Mouse (Mus musculus) c-Kit-negative CD71-positive TER-119-positive erythroid progenitor cells, embryonic 14.5 days (primary cell): ENCODE results near the gene Gng7.
"Not testable (repeated sequence)": the region's sequence is repeated elsewhere in the genome, so short reads cannot be mapped to it uniquely, and the experiment has no call there.

ENCODE experiments used
- DNase-seq: peaks from one replicate; pipeline ENCODE4 v3.0.0-alpha.2; 2013; ENCODE audit warnings: low read depth, low spot score

Gene Gng7

DNA sequence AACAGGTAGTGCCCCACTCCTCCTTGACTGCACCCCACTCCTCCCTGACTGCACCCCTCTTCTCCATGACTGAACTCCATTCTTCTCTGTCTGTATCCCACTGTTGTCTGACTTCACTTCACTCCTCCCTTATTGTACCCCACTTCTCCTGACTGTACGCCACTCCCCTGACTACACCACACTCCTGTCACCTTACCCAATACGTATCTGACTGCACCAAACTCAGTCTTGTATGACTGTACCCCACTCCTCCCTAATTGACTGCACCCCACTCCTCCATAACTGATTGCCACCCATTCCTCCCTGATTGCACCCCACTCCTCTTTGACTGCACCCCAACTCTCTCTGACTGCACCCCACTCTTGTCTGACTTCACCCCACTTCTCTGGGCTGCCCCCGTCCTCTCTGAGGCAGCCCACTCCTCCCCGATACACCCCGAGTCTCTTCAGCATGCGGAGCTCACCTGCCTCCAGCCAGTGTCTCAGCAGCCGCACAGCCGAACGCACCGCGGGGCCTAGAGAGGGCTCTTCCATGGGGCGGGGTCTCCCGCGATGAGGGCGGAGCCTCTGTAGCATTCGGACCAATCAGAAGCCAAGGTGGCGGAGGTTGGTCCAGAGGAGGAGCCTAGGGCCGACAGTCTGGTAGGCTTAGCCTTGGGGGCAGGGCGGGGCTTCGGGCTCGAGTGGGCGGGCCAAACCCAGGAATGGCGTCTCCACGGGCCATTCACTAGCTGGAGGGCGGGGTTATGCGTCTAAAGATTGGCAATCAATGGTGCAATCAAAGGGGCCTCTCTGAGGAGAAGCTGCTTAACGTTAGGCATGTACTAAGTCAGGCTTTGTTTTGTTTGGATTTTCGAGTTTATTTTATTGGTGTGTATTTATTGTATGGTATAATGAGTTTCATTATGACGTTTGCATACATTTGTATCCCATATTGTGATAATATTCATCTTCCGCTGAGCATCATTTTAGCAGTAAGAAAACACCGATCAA is at the start of gene Gng7:
TSS of gene Gng7 (minus strand) at position 553 of the 992 bp plus-strand sequence.
- DNase-seq = peak; percentile 56

DNA sequence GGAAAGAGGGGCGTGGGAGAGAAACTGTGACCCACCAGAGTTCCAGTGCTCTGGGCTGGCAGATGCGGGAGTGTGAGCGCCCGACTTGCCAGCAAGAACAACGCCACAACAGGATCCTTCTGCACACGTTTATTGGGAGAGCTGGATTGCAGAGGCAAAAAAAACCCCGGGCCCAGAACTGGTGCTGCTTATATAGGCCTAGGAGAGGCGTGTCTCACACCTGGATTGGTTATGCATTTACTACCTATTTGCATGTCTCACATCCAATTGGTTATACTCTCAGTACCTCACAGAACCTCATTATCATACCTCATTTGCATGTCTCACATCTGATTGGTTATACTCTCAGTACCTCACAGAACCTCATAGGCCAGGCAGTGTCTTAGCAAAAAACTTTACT is 49.8 kb upstream of the Gng7 start:
- DNase-seq = not testable (repeated sequence)

DNA sequence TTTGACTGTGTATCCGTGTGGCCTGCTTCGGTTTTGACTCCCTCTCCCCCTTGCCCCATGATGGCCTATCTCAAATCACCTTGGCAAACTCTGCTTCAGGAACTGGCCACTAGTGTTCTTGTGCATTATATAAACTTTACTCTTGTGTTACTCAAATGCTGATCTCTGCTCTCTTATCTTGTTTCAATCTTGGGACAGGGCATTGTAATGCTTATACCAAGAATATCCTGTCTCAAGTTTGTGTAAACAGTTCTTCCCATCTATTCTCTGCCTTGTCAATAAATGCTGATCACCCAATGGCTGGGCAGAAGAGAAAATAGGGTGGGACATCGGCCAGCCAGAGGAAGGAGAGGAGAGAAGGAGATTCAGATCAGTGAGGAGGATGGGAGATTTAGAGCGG is 48.0 kb upstream of the Gng7 start:
- no peak for DNase-seq

DNA sequence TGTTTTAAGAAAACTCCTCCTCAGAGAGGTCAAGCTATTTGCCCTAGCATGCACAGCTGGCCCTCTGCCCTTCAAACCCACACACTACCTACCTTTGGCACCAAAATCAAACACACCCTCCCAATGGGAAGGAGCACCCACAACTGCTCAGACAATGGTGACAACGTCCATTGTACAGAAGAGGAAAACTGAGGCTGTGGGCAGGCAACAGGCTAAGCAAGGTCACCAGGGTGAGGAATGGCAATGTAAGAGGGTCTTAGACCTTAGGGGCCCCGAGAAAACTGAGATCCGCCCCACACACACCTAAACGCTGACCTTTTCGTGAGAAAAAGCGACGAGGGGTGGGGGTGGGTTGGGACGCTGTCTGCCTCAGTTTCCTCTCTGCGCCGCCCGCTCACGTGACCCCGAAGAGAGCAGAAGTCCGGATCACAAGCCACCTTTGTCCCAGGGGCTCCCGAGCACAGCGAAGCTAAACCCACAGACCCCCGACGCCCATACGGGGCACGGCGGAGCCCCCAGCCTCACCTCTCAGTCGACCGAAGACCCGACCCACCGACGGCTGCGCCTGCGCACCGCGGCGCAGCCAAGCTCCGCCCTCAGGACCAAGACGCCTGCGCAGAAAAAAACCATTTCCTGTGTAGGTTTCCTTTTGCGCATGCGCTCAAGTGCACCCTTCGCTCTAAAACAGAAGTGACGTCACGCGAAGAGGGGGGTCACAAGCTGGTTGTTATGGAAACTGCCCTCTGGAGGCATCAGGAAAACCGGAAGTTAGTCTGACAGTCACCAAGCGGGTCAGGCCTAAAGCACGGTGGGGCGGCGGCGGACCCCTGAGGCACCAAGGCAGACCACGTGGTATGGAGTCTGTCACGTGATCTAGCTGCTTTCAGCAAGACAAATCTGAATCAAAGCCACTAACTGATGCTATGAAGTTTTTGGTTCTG is 45.1 kb upstream of the Gng7 start, which contains the start of gene Sgta:
TSS of gene Sgta (minus strand) at position 579 of the 941 bp plus-strand sequence.
- DNase-seq = peak; percentile 94

- no peak for DNase-seq
These were observed 44.2 kb upstream of the Gng7 start for GRCm38 (mm10) chr10:81058896-81059295.

- DNase-seq = no peak
These were observed 42.8 kb upstream of the Gng7 start for GRCm38 (mm10) chr10:81057406-81058130.

GRCm38 (mm10) chr10:81055802-81056340 is 41.1 kb upstream of the Gng7 start:
- not testable (repeated sequence) for DNase-seq

DNA sequence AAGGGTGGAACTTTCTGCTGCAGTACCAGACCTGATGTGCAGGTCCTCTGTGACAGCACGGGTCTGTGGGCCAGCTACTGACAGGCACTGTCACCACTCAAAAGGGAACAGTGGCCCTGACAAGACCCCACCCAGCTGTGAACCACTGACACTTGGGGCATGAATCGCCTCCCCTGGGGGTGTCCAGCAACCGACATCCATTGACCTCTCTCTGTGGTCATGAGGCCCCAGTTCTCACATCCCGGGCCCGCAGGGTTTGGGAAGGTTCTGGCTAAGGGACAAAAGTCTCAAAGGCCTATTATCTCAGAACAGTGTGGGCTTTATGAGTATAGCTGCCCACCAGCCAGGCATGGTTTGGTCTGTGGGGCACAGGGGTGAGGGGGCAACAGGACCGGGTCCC is 40.4 kb upstream of the Gng7 start:
- DNase-seq = no peak

DNA sequence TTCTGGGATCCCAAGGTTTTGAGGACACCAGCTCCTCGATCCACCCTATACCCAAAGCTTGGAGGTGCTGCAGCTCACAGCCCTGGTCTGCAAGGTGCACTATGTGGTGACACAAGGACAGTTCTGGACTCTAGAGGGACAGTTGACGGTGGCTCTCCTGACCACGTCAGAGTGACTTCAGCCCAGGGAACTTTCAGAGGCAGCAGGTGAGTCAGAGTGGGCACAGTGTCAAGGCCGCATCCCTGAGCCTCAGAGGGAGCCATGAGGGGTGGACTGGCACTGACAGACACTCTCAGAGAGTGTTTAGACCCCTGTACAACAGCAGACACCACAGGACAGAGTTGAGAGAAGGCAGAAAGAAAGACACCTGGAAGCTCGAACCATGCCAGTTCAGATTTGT is 37.8 kb upstream of the Gng7 start:
- no peak for DNase-seq

DNA sequence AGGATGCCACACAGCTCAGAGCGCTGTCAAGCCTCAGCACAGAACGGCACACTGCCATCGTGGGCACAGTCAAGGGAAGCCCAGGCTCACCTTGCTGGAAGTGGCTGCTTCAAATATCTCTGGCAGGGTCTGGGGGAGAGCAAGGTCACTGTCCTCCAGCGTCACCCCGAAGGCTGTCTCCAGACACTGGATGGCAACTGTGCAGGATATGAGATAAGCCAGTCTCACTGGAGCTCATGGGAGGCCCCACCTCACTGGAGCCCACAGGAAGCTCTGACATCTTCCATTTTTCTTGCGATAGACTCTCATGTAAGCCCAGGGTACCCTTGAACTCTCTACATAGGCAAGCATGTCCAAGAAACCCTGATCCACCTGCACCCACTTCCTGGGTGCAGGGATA is 36.4 kb upstream of the Gng7 start:
- DNase-seq = no peak

- no peak for DNase-seq
These were observed 35.9 kb upstream of the Gng7 start for GRCm38 (mm10) chr10:81050645-81051044.

GRCm38 (mm10) chr10:81045246-81045645 is 30.5 kb upstream of the Gng7 start:
- not testable (repeated sequence) for DNase-seq

GRCm38 (mm10) chr10:81041458-81042175 is 26.9 kb upstream of the Gng7 start:
- DNase-seq = peak; percentile 42

DNA sequence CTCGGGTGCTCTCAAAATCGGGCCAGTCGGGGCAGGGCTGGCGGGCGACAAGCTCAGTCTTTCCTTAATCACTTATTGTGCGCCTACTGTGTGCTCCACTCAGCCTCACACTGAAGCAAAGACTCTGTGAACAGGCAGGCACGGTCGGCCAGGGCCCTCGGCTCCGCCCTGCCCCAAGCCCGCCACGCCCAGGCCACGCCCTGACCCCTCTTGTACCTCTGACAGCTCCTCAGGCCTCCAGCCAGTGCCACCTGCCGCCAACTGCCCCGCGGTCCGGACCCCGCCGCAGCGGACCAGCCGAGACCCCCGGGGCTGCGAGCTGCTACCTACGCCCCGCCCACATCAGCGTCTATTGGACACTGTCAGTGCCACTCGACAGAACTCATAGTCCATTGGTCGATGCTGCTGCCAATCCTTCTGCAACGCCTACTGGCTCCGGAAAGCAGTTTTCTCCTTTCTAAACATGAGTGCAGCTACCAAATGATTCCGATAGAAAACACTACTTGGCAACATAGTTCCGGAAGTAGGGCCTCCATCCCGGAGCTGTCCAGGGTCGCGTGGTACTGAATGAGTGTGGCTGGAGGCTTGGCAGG is 22.3 kb upstream of the Gng7 start, which contains the start of gene Slc39a3:
TSS of gene Slc39a3 (minus strand) at position 439 of the 593 bp plus-strand sequence.
- peak; percentile 96 for DNase-seq

DNA sequence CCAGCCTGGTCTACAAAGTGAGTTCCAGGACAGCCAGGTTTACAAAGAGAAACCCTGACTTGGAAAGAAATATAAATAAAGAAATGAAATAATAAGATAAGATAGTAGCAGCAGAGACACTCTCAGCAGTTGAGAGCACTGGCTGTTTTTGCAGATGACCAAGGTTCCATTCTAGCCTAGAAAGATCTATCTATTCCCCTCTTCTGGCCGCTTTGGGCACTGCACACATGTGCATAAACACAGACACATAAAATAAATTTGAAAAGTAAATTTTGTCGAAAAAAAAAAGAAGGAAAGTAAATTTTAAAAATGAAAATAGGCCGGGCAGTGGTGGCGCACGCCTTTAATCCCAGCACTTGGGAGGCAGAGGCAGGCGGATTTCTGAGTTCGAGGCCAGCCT is 21.5 kb upstream of the Gng7 start:
- DNase-seq = no peak

- DNase-seq = no peak
These were observed 18.8 kb upstream of the Gng7 start for GRCm38 (mm10) chr10:81033586-81033985.

GRCm38 (mm10) chr10:81029031-81029430 is 14.3 kb upstream of the Gng7 start:
- DNase-seq = no peak

DNA sequence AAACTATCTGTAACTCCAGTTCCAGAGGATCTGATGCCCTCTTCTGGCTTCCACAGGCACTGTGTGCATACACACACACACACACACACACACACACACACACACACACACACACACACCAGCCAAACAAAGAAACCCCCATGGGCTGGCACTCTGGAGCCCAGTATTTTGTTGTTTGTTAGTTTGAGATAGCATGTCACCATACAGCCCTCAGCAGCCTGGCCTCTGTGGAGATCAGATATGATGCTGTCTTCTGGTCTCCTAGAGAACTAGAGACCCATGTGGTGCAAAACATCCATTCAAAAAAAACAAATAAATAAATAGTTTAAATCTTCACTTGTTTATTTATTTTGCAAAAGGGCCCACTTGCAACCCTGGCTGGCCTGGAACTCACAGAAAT is 13.5 kb upstream of the Gng7 start:
- DNase-seq = no peak

DNA sequence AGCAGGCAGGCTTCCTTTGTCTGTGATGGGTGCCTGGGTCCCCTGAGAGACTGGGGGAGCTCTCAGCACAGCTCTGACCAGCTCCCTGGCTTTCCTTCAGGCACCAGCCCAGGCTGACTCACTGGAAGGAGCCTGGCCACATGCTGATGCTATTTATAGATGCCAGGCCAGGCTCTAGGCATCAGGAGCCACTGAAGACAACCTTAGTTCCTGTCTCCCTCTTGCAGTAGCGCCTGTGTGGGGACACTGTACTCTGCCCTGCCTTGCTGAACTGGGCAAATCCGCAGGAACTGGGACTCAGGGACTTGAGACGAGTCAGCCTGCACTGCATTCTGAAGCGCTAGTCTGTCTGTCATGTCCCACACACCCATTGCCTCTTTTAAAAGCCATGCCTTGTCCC is 12.6 kb upstream of the Gng7 start:
- no peak for DNase-seq

DNA sequence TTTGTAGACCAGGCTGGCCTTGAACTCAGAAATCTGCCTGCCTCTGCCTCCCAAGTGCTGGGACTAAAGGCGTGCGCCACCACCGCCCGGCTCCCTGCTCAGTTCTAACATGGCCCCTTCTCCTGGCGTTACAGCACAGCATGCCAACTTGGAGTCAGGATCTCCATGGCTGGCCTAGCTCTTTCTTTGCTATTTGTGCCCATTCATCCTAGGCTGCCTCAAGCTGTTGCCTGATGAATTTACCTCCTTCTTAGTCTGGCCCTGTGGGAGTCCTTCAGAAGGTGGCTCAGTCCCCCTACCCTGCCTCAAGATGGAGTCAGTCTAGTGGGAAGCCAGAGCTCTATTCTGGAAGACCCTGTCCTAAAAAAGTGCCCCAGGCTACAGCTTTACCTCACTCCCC is 12.1 kb upstream of the Gng7 start:
- no peak for DNase-seq
